Mouse (Mus musculus) bone marrow, adult 2 months (tissue): ENCODE measurements around the gene Myh14. TPM values are rescaled to one million over a fixed set of nuclear protein-coding genes. Genes with fewer than 3 reads are reported as not detected.

Experiments used
- H3K27ac ChIP-seq: fragments of 200-500 bp; 2 replicates; pipeline ENCODE4 v1.5.1; 2012; ENCODE audit warnings: low read depth, mild to moderate bottlenecking, control low read depth, inconsistent platforms, low read length; ENCODE audit not compliant: control insufficient read depth, poor library complexity, insufficient read depth
- H3K4me1 ChIP-seq: fragments of 200-500 bp; 2 replicates; pipeline ENCODE4 v1.6.1; 2011; ENCODE audit warnings: low read length; ENCODE audit not compliant: control insufficient read depth, insufficient read depth
- H3K4me3 ChIP-seq: fragments of 200-500 bp; replicated peaks from 2 replicates; pipeline ENCODE3; 2011; ENCODE audit warnings: mild to moderate bottlenecking, low read depth, low read length, control low read depth; ENCODE audit not compliant: control insufficient read depth
- CTCF ChIP-seq: fragments of 200-500 bp; IDR thresholded peaks from 2 replicates; pipeline ENCODE4 v1.5.1; 2011; ENCODE audit warnings: low read length, control low read depth; ENCODE audit not compliant: control insufficient read depth, insufficient read depth
- POLR2A ChIP-seq: fragments of 200-500 bp; IDR thresholded peaks from 2 replicates; pipeline ENCODE4 v1.6.1; 2011; ENCODE audit warnings: low read depth, mild to moderate bottlenecking, control low read depth, low read length, borderline replicate concordance; ENCODE audit not compliant: control insufficient read depth
- WGBS: fragments of 180-500 bp; shearing (Covaris S2); methylation state at CpG from one replicate; pipeline ENCODE4 v1.1.7; 2018; 5-methylcytosine and 5-hydroxymethylcytosine counted together
- polyA plus RNA-seq: library from polyadenylated mRNA; stranded (reverse); fragments of >200 nt; gene quantifications from 2 replicates; pipeline ENCODE4 v1.2.4, GENCODE M21; 2011; ENCODE audit warnings: low replicate concordance; ENCODE audit not compliant: missing spikeins, insufficient read depth, insufficient read length

The Myh14 gene
- polyA plus RNA-seq, 1 experiment, result not detected

DNA sequence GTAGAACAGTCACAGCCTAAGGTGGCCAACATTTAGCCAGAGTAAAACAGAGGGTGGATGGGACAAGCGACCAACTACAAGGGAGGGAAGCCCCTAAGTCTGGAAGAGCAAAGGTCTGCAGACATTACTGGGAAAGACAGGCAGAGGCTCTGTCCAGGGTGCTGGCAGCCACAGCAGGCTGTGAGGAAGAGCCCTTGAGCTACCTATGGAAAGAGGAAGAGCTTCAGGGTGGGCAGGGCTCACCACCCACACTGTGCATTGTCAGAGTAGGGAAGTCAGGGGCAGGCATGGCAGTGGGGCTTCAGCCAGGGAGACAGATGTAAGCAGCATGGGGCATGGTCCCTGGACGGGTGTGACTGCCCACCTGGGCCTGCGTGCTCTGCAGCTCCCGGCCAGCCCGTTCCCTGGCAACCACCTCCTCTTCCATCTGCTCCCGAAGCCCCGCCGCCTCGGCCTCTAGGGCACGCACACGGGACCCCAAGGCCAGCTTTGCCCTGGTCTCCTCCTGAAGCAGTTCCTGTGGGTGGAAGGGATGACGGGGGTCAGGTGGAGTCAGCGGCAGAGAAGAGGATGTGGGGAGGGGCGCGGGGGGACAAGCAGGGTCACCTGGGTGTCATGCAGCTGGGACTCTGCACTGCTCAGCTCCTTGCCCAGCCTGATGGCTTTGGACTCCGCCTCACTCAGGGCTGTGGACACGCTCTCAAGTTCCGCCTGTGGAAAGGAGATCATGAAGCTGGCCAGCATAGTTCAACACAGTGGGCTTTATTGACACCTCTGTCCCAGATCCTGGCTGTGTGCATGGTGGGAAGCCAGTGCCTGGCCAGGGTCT, 46.7 kb downstream of the Myh14 start:
- no peak overlapping the region for H3K4me3 ChIP-seq
- no peak overlapping the region for H3K27ac ChIP-seq
- no peak for TF ChIP-seq POLR2A
- TF ChIP-seq CTCF, result no peak
- no peaks in the 10 kb centered on the region for H3K4me1 ChIP-seq
- WGBS, result 35% methylated on average over 18 of the region's 18 CpGs

- H3K27ac ChIP-seq, result no peak overlapping the region
- no peaks in the 10 kb centered on the region for H3K4me1 ChIP-seq
- TF ChIP-seq POLR2A (no peak), CTCF (peak; percentile 22; the same call in 1 of the 2 replicates)
- H3K4me3 ChIP-seq, result no peak overlapping the region
- WGBS, result 61% methylated on average over 3 of the region's 3 CpGs
These were observed 53.6 kb downstream of the Myh14 start for GRCm38 (mm10) chr7:44617059-44617458.

GRCm38 (mm10) chr7:44615987-44616386, 54.7 kb downstream of the Myh14 start:
- H3K4me1 ChIP-seq, result no peaks in the 10 kb centered on the region
- no peak for TF ChIP-seq POLR2A
- TF ChIP-seq CTCF, result no peak
- no peak overlapping the region for H3K4me3 ChIP-seq
- 78% methylated on average over 14 of the region's 14 CpGs for whole genome bisulfite sequencing
- no peak overlapping the region for H3K27ac ChIP-seq

DNA sequence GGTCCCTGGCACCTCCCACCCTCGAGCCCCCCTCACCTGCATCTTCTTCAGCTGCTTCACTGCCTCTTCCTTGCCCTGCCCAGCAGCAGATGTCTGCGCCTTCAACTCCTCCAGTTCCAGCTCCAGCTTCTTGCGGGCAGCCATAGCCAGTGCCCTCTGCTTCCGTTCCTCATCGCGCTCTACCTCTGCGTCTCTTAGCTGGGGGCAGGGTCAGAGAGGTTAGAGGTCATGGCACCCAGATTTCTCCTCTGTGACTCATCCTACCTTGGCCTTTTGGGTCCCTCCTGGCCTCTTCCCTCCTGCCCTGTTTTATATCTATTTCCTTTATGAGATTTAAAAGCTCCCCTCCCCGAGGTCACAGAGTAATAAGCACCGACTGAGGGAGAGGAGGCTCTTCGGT, 55.3 kb downstream of the Myh14 start:
- no peak for TF ChIP-seq POLR2A
- no peak for TF ChIP-seq CTCF
- Histone ChIP-seq H3K4me1 (no peaks in the 10 kb centered on the region), H3K4me3 (no peak overlapping the region), H3K27ac (no peak overlapping the region)
- WGBS, result 13% methylated on average over 10 of the region's 10 CpGs

DNA sequence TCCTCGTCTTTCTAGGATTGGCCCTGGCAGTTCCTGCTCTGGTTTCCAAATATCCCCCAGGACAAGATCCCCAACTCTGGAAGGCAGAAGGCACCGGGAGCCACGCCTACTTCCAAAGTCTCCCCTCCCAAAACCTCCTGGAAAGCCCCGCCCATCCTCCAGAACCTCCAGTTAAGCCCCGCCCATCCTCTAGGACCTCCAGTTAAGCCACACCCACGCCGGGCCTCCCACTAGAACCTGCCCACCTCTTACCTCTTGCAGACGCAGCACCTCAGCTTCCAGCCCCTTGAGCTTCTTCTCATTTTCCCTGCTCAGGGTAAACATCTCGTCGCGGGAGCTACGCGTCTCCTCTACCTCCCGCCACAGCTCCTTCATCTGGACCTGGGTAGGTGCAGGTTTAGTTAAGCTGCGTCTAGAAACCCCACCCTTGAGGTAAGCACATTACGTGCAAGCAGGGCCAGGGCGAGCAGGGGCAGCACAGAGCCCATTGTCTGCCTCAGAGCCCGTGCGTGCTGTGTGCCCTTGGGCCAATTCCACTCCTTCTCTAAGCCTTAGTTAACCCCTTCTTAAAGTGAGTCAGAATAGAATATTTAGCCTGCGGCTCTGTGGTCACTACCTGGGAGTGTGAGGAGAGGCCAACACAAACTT, 56.5 kb downstream of the Myh14 start:
- no peak for TF ChIP-seq POLR2A
- TF ChIP-seq CTCF, result no peak
- H3K4me3 ChIP-seq, result no peak overlapping the region
- H3K4me1 ChIP-seq, result no peaks in the 10 kb centered on the region
- WGBS, result 12% methylated on average over 20 of the region's 20 CpGs
- H3K27ac ChIP-seq, result no peak overlapping the region

DNA sequence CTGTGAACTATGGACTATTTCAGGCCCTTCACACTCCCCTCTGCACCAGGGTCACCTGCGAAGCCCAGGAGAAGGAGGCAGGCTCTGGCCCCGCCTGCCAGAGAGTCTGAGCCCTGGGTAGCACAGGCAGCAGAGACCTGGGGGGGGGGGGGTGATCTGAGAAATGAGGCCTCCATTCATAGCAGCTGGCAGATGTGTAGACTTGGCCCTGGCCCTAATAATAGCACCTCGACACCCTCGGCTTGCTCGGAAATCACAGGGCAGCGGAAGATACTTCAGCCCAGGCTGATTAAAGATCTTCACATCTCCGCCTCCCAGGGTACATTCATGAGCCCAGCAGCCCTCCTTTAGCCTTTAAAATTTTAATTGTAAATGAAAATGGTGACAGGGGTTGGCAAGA, 58.5 kb downstream of the Myh14 start:
- TF ChIP-seq CTCF (no peak), POLR2A (no peak)
- 63% methylated on average over 7 of the region's 7 CpGs for WGBS
- H3K27ac ChIP-seq, result no peak overlapping the region
- H3K4me3 ChIP-seq, result no peak overlapping the region
- H3K4me1 ChIP-seq, result no peaks in the 10 kb centered on the region

- TF ChIP-seq CTCF (no peak), POLR2A (no peak)
- Histone ChIP-seq H3K4me3 (no peak overlapping the region), H3K27ac (no peak overlapping the region), H3K4me1 (no peaks in the 10 kb centered on the region)
- 10% methylated on average over 29 of the region's 29 CpGs for WGBS
These were observed 64.3 kb downstream of the Myh14 start for GRCm38 (mm10) chr7:44606171-44606901.

DNA sequence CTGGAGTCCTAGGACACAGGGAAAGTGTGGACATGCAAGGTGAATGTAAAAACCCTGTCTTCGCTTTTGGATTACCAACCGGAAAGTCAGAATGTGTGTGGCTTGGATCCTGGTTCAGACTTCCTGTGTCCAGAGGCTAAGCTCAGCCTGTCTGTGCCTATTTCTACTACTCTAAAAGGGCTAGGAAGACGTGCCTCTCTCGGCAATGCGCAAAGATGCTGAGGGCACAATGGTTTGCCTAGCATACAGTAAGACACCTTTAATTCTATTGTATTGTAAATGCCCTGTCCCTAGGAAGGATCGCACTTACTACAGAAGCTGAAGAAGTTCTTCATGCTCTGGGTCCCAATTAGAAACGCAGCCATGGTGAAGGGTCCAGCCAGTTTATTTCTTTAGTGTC, 65.2 kb downstream of the Myh14 start:
- no peak overlapping the region for H3K4me3 ChIP-seq
- H3K4me1 ChIP-seq, result no peaks in the 10 kb centered on the region
- 36% methylated on average over 7 of the region's 7 CpGs for WGBS

More for the DNA sequence above, 65.2 kb downstream of the Myh14 start:
- no peak for TF ChIP-seq POLR2A
- no peak for TF ChIP-seq CTCF
- no peak overlapping the region for H3K27ac ChIP-seq
